Mouse (Mus musculus) left cerebral cortex, adult 11 months (tissue): ENCODE data around the gene Dock1.

ENCODE experiments used
- DNase-seq: peaks from one replicate; pipeline ENCODE4 v3.0.0; 2022; ENCODE audit warnings: low spot score

Dock1 gene

DNA sequence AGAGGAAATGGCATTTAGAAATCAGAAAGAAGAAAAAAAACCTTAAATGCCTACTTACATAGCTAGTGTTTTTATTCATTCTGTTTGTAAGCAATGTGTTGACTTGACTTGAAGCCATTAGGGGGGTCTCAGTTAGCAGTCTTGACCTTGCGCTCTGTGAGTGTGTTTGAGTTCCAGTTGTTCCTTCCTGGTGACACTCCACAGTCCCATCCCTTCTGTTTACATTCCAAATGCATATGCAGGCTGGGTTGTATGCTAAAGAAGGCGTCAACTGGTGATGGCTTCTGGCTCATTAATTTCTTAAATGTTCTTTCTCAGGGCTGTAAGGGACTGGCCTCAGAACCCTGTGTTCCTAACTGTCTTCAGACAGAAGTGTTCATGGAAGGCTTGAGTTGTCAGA is 291.2 kb downstream of the Dock1 start:
- DNase-seq = no peak

DNA sequence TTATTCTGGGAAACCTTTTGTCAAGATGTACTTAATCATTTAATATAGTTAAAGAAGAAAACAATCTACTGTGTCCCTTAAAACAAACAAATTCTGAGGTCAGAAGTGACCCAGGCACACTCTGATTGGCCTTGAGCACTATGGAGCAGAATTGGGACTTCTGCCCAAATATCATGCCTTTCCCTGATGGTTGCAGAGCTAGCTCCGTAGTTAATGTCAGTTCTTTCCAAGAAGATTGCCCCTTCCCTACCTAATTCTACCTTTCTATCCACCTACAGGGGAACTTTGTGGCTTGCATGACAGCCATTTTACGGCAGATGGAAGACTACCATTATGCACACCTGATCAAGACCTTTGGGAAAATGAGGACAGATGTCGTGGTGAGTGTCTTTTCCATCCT is 319.8 kb downstream of the Dock1 start:
- no peak for DNase-seq

DNA sequence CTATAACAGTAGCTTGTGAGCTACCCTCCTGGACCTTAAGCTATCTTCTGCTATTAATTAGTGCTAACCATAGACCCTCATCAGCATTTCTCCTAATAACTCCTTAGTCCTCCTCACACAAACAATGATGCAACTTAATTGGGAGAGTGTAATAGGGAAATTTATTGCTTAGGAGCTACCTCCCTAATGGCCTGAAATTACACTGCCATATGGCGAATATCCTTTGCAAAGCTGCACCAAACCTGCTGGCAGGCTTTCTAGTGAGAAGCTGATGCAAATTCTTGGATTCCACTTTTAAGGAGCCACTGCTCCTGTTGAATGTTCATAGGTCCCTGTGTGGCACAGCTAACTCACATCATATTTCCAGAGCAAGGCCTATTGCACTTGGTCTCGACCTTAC is 320.5 kb downstream of the Dock1 start:
- no peak for DNase-seq

DNA sequence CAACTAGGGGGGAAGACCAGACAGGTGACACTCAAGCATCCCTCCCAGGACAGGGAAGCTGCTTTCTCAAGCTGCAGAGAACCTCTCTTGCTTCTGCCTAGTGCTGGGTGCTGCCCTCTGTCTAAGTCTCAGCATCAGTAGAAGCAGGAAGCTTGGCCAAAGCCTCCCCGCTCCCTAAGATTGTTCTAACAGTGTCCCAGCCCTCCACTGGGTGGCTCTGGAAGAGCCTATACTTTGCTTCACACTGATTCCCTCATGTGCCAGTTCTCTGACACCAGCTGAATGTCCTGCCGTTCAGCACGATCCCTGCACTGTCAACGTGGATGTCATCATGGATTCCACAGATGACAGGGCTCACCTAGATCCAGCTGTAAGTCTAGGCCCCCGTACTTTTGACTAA is 324.5 kb downstream of the Dock1 start:
- DNase-seq = no peak

DNA sequence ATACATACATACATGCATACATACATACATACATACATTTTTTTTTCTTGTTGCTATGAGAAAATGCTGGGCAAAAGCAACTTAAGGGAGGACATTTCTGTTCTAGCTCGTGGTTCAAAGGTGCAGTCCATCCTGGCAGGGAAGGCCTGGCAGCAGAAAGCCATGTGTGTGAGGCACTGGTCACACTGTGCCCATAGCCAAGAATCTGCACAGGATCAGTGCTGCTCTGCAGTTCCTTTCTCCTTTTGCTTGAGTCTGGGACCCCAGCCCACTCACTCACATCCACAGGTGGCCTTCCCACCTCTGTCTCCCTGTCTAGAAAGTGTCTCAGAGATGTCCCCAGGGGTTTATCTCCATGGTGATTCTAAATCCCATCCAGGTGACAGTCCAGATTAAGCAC is 331.8 kb downstream of the Dock1 start:
- no peak for DNase-seq

DNA sequence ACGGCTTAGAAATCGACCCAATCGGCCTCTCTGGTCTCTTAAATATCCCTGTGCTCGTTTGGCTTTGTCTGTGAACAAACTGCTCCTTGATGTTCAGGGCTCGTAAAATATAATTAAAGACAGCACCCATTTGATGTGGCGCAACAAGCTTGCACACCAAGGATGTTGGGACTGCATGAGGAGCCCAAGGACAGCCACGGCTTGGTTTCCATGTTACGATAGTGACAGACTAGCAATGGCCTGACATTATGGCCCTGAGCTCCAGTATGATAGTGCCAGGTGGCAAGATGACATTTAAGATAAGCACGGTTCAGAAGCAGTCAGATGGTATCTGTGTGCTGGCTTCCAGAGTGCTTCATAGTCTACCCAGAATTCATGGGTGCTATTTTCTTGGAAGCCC is 332.4 kb downstream of the Dock1 start:
- DNase-seq = no peak

DNA sequence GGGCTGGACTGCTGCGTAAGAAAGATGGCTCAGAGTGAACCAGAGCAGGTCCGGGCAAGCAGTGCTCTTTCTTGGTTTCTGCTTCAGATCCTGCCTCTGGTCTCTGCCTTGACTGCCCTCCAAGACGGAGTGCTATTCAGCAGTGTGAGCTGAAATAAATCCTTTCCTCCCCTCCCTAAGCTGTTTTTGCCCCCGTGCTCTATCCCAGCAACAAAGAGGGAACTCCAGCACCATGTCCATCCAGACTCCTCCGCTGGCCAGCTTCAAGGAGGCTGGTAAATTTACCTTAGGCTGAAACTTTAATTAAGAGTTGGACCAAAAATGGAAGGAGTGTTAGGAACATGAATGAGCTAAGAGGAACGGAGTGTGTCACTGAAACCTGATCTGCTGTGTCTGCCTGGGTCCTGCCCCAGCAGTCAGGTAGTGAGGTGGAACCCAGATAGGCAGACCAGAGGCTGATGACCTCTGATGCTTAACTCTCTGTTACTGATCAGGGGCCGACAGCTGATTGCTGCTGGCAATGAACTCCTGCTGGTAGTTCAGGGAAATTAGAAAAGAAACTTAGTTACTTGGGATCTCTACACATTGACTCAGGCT is 335.6 kb downstream of the Dock1 start:
- no peak for DNase-seq

DNA sequence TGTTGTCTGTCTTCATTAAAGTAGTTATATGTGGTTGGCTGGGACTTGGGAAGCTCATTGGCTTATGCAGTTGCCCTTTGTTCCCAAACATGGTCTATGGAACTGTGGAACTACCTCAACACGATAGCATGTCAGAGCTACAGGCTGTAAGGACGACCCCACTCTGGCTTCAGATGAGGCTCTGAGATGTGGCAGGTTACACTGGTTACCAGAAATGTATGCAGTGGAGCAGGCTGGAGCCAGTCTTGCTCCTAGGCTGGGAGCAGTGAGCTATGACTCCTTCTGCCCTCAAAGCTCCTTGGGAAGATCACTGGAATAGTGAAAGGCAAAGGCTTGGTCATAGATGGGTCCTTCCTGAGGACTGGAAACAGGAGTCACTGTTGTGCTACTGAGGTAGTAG is 337.6 kb downstream of the Dock1 start:
- no peak for DNase-seq

DNA sequence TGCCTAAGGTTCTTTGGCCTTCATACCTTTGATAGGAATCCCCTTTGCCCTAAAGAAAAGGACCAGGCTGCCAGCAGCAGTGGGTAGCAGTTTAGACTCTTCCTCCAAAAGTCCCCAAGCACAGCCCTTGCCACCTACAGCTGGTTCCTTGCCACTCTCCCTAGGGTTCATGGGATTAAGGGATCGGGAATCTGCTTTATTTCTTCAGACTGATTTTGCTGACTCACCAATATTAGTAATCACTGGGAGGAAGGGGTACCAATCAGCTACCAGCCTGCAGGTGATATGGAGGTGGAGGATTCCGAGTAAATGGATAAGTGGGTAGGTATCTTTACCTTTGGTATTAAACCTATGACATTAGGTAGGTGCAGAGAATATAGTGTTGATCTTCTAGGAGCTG is 340.5 kb downstream of the Dock1 start:
- no peak for DNase-seq

DNA sequence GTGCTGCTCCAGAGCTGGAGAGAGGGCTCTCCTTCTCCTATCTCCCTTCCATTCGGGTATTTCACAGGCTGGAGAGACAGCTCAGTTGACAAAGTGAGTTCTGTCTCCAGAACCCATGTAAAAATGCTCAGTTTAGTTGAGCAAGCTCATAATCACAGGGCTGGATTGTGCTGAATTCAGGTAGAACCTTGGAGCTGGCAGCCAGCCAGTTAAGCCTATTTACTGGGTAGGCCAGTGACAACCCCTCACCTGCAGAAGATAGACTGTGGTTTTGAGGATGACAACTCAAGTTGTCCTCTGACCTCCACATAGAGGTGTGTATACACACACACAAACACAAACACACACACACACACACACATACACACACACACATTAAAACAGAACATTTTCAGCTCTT is 347.1 kb downstream of the Dock1 start:
- no peak for DNase-seq

DNA sequence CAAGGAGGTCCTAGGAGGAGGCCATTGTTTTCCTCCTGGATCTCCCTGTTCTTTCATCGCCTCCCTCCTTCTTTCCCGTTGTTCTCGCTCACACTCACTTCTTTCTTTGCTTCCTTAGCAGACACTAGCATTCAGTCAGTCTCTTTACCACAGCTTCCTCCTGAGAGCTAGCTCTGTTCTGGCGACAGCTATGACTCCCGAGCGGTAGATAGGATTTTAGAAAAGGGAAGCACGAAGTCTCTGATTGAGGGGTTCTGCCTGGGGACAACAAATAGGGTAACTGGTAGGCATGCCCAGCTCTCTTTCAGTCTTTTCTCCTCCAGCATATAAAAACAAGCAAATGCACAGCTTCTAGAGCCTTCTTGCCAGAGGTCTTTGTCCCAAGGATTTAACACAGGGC is 350.3 kb downstream of the Dock1 start:
- no peak for DNase-seq

DNA sequence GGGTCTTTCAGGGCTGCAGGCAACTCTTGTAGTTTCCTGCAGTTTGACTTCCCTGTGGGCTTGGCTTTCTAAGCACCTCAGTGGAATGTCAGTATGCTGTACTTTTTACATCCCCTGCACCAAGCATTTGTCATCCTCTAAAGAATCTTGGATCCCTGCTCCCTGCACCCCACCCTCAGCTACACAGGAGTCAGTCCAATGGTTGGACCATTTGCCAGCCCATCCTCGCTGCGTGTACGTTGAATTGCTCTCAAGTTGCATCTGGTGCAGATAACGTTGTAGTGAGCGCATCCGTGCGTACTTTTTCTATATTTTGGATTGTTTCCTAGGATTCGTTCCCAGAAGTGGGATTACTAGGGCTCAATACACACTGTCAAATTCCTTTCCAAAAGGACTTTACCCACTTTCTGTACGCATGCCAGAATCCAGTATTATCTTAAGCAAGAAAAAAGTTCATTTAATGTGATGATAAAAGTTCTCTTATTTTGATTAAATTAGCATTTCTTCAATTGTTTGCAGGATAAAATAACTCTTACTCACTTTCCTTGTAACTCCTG is 351.2 kb downstream of the Dock1 start:
- DNase-seq = no peak

DNA sequence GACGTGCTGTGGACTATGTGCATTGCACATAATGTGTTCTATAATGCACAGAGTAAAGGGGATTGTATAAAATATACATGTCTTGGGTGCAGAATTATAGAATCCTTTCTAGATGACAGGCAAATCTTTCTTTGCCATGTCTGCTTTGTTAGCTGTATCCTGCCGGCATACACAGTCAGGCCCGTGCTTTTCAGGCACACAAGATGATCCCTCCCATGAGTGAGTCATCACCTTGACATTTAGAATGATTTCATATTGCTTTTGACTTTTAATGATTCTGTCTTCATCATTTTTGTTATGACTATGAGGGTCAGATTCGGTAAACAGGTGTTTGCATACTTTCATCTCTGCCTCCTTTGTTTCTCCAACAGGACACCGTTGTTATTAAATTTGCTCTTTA is 354.1 kb downstream of the Dock1 start:
- DNase-seq = no peak

DNA sequence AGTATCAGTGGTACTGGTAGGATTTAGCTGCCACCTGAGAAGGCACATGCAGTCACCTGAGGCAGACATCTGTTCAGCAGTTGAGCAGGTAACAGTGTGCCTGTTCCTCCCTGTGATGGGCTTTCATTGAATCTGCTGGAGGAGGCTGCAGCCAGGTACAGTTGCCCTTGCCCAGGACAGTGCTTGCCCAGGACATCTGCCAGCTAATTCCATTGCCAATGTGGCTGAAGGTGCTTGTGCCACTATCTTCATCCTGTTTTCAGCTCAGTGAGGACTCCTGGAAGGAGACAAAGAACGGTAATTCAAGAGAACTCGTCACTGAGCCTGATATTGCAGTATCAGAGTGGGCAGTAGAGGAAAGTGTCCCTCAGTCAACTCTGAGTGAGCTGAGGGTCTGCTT is 358.3 kb downstream of the Dock1 start:
- DNase-seq = no peak

DNA sequence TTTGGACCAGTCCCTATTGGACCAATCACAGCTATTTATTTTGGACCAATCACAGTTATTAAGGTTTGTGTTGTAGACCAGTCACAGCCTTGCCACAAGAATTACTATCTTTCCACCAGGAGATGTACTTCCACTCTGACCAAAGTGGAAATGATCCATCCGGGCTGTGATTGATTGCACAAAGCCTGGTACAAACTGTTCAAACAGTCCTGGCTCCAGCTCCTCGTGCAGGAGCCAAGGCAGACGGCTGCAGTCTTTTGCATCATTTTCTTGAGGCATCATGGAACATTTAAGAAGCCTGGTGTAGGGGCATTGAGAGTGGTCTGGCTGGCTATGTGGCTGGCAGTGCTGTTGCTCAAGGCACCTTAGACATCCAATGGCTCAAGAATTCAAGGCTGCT is 358.7 kb downstream of the Dock1 start:
- no peak for DNase-seq

DNA sequence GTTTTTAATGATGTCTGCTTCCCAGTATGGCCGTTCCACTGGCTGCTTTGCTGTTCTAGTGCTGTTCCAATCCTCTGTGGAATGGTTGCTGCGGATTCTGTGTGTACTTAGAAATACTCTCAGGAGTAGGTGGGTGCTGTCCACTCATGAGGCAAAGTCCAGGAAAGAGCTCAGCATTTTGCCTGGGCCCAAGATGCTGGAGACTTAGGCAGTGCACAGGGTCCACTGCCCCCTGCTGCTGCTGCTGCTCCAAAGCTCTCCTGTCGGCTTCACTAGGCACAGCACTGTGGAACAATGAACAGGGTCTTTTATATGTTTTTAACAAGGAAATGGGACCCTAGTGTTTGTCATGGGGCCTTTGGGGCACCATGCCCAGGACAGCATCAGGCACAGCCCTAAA is 361.0 kb downstream of the Dock1 start:
- DNase-seq = no peak

DNA sequence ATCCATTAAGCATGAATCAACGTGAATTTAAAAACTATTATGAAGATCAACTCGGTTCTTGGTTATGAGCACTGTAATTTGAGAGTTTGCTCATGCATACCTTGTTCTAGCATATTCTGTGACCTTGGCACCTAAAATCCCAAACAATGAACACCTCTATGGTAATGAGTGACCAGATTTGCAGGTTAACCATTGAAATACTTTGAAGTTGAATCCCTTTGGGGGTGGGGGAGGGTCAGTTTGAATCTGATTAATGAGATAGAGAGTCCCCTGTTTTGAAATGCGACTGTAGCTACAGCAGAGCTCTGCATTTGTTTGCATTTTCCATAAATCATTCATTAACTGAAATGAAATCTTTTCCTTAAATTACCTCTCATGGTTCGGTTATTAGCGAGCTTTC is 364.4 kb downstream of the Dock1 start:
- no peak for DNase-seq

DNA sequence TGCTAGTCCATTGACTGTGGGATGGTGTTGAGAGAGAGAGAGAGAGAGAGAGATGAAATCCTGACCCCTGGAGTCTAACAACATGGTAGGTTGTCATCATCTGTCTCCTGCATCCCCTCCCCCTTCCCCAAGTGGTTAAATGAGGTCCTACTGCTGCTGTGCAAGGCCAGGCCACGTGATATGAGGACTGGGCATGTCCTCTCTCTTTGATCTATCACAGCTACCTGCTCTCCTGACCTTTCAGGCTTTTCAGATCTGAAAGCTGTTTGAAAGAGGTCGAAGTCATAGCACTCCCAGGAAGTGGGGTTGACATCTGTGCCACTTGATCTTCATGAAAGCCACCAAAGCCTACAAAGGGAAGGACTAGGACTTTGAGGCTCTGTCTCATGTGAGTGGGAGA is 365.2 kb downstream of the Dock1 start:
- no peak for DNase-seq

DNA sequence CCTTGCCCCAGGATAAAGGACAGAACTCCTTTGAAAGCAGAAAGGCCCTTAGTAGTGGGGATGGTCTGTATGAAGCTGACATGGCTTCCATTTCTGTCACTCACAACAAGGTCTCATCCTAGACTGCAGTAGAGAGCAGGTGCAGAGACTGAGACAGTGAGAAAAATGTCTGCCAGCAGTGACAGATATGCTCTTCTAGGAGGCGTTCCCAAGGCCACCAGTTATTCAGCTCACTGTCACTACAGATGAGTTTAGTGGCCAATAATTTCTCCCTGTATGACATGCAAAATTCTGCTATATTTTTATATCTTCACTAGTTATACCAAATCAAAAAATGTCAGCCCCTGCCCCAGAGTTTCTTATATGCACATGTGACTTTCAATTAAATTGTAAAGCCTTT is 368.5 kb downstream of the Dock1 start:
- no peak for DNase-seq

DNA sequence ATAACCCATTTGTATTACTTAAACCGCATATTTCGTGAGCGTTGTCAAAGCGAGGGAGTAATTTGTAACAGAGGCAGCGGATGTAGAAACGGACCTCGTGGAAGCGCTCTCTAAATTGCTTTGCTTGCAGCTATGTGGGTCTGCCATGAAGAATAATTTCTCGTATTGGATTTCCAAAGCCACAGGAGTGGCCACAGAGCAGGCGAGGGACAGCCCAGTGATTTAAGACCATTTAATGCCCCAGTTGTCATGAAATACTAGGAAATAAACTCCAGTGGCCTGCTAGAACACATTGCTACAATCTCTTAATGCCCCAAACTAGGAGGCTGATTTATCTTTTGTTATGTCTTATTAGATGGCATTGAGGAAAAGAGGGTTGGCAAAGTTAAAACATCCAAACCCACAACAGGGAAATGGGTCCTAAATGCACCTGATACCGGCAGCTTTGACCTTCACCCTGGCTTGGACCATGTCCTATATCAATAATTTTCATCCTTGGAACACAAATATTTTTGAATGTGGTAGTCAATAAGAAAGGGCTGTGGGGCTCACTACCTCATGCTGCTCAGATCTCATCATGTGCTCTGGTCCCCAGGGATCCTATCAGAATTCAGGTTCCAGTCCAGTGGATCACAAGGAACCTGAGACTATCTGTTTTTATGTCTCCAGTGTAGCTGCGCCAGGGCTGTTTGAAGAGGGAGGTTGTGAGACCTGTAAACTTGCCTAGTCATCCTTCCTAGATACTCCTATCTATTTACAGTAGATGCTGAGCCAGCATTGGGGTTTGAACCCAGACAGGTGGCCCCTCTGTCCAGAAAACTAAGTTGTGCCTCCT is 373.7 kb downstream of the Dock1 start:
- no peak for DNase-seq

DNA sequence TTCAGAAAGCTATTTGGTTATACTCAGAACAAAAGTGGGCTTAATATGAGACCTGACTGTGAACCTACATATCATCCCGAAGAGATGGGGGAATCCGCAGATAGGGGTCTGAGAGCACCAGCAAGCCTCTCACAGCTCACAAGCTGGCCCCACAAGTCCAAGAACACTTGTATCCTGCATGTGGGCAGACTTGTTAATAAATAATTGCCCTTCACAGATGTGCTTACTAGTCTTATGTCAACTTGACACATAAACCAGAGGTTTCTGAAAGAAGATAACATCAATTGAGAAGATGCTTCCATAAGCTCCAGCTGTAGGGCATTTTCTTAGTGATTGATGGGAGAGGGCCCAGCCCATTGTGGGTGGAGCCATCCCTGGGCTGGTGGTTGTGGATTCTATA is 379.0 kb downstream of the Dock1 start:
- DNase-seq = no peak

DNA sequence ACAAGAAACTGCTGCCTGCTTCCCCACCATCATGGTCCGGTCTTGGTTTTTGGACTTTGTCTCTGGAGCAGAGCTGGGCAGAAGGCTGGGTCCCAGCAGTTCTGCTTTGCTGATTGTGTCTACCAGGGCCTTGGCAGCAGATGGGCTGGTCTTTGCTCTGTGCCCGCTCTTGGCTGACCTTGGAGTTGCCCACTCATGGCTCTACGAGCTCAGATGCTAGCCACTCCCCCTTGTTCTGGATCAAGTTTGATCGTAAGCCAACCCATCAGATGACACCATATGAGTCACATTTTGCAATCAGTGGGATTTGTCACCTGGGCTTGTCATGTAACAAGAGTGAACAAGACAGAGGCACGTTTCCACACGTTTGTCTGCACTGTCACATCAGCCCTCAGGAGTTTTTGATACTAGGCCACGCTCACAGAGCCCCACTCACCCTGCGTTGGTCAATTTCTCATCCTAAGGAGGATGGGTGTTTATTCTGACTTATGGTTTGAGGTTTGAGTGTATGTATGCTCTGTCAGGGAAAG is 382.8 kb downstream of the Dock1 start:
- DNase-seq = no peak

DNA sequence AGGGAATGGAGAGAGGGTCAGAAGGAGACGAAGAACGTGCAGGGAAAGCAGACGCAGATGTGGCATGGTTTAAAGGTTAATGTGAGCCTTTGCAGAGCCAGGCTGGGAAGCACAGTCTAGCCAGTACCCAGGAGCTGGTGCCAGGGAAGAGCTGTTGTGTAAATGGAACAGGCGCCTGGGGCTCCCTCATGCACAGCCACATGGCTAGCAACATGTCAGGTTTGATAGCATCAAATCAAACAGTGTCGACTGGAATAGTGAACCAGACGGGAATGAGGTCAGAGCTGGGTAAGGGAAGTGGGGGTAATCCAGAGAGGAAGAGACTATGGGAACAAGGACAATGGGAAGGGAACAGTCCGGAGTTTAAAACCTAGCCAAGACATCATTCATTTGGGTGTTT is 384.2 kb downstream of the Dock1 start:
- DNase-seq = no peak

DNA sequence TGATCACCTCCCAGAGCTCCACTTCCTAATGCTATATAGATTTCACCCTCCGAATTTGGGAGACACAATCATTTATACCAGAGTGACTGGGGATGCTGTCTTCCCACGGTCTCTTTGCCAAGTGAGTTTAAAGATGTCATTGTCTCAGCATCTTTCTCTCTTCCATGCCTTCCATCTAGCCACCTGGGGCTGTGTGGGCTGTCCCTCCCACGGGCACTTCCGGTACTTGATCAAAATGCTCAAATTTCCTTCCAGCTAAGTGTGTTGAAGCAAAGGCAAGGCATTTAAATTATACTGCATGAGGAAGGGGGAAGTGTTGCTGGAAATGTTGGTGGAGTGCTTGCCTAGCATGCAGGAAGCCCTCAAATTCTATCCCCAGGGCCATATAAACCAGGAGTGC is 388.6 kb downstream of the Dock1 start:
- DNase-seq = peak; percentile 34
